Mouse (Mus musculus) myocyte (in vitro differentiated cells): ENCODE measurements around the gene Olfr1373. TPM values are rescaled to one million over a fixed set of nuclear protein-coding genes. Genes with fewer than 3 reads are reported as not detected.

Source experiments
- H3K27me3 ChIP-seq: one replicate; pipeline ENCODE4 v1.6.1; 2011; ENCODE audit not compliant: control insufficient read depth, insufficient read depth, insufficient read length
- H3K36me3 ChIP-seq: one replicate; pipeline ENCODE4 v1.6.1; 2011; ENCODE audit not compliant: control insufficient read depth, insufficient read depth
- H3K4me2 ChIP-seq: one replicate; pipeline ENCODE4 v1.6.1; 2011; ENCODE audit warnings: low read depth, control low read depth
- H3K4me3 ChIP-seq: one replicate; pipeline ENCODE4 v1.5.1; 2011; ENCODE audit warnings: mild to moderate bottlenecking, control low read depth, moderate library complexity
- H3K79me2 ChIP-seq: one replicate; pipeline ENCODE4 v1.6.1; 2011; ENCODE audit not compliant: control insufficient read depth, insufficient read depth
- H3ac ChIP-seq: one replicate; pipeline ENCODE4 v1.6.1; 2011; ENCODE audit not compliant: control insufficient read depth, insufficient read length
- CEBPB ChIP-seq: IDR thresholded peaks from 2 replicates; pipeline ENCODE4 v1.6.1; 2011; ENCODE audit warnings: mild to moderate bottlenecking, moderate library complexity; ENCODE audit not compliant: poor library complexity, insufficient read depth, severe bottlenecking
- E2F4 ChIP-seq: IDR thresholded peaks from one replicate; pipeline ENCODE4 v1.6.1; 2011; ENCODE audit warnings: mild to moderate bottlenecking, control low read depth, moderate library complexity; ENCODE audit not compliant: insufficient read depth
- MAX ChIP-seq: IDR thresholded peaks from one replicate; pipeline ENCODE4 v1.6.1; 2011; ENCODE audit warnings: low read depth, mild to moderate bottlenecking, control low read depth
- MYOD1 ChIP-seq, 3 experiments: IDR thresholded peaks; one replicate each; pipeline ENCODE4 v1.6.1; 2011; ENCODE audit warnings: control low read depth in 2 of 3, low read depth in 2 of 3, mild to moderate bottlenecking in 2 of 3, moderate library complexity in 1 of 3; ENCODE audit not compliant: insufficient read length in 2 of 3, control insufficient read depth in 1 of 3
- MYOG ChIP-seq, 3 experiments: IDR thresholded peaks; one replicate each; pipeline ENCODE4 v1.6.1; 2011; ENCODE audit warnings: control low read depth in 2 of 3, low read depth in 2 of 3, mild to moderate bottlenecking in 2 of 3; ENCODE audit not compliant: insufficient read length in 2 of 3, control insufficient read depth in 1 of 3, insufficient read depth in 1 of 3
- POLR2A ChIP-seq: IDR thresholded peaks from one replicate; pipeline ENCODE4 v1.6.1; 2011; ENCODE audit warnings: low read depth, mild to moderate bottlenecking, control low read depth, moderate library complexity; ENCODE audit not compliant: insufficient read length
- POLR2AphosphoS2 ChIP-seq: IDR thresholded peaks from one replicate; pipeline ENCODE4 v1.6.1; 2011; ENCODE audit warnings: low read depth, control low read depth; ENCODE audit not compliant: insufficient read length
- REST ChIP-seq: IDR thresholded peaks from one replicate; pipeline ENCODE4 v1.6.1; 2011; ENCODE audit warnings: mild to moderate bottlenecking, control low read depth, moderate library complexity; ENCODE audit not compliant: insufficient read depth, insufficient read length
- SRF ChIP-seq: IDR thresholded peaks from one replicate; pipeline ENCODE4 v1.6.1; 2011; ENCODE audit warnings: low read depth; ENCODE audit not compliant: control insufficient read depth, insufficient read length
- TCF12 ChIP-seq: IDR thresholded peaks from one replicate; pipeline ENCODE4 v1.6.1; 2011; ENCODE audit warnings: mild to moderate bottlenecking, control low read depth; ENCODE audit not compliant: poor library complexity, insufficient read depth, severe bottlenecking
- TCF3 ChIP-seq: IDR thresholded peaks from one replicate; pipeline ENCODE4 v1.6.1; 2011; ENCODE audit warnings: low read depth, control low read depth; ENCODE audit not compliant: insufficient read length
- USF1 ChIP-seq: IDR thresholded peaks from one replicate; pipeline ENCODE4 v1.6.1; 2011; ENCODE audit warnings: low read depth, mild to moderate bottlenecking, control low read depth, moderate library complexity
- polyA plus RNA-seq: library from polyadenylated mRNA; unstranded; fragments of >200 nt; fragmentation: generic; extraction: Trizol; gene quantifications from one replicate; pipeline ENCODE4 v1.2.1, GENCODE M21; 2012; ENCODE audit warnings: missing spikeins

The Olfr1373 gene
- polyA plus RNA-seq, 1 experiment = not detected

GRCm38 (mm10) chr11:52097016-52097415 lies 48.3 kb downstream of the Olfr1373 start:
- H3K36me3 ChIP-seq = peaks cover 6% of the 10 kb centered on the region
- no peaks in the 10 kb centered on the region for H3K27me3 ChIP-seq
- peaks cover 32% of the 10 kb centered on the region for H3K79me2 ChIP-seq
- TF ChIP-seq CEBPB = no peak
- no peak for TF ChIP-seq E2F4
- no peak for TF ChIP-seq POLR2A
- TF ChIP-seq MAX = no peak
- no peak for TF ChIP-seq SRF
- TF ChIP-seq REST = no peak
- no peak for TF ChIP-seq MYOD1 (IDR thresholded peaks at IDR 0.05; ENCODE audit: control insufficient read depth in 1 of 3, insufficient read length in 2 of 3, low read depth in 2 of 3)
- no peak for TF ChIP-seq TCF3
- TF ChIP-seq USF1 = no peak
- TF ChIP-seq POLR2AphosphoS2 = no peak
- no peak for TF ChIP-seq TCF12
- no peak for TF ChIP-seq MYOG (IDR thresholded peaks at IDR 0.05; ENCODE audit: control insufficient read depth in 1 of 3, insufficient read depth in 1 of 3, insufficient read length in 2 of 3, low read depth in 2 of 3)
- H3ac ChIP-seq = no peak overlapping the region
- H3K4me3 ChIP-seq = no peak overlapping the region
- no peak overlapping the region for H3K4me2 ChIP-seq

Other genes starting within 250 kb of the Olfr1373 start
- 31.8 TPM for gene Cdkn2aipnl, start 177.9 kb downstream of the Olfr1373 start, polyA plus RNA-seq
- gene Ube2b, start 144.8 kb downstream of the Olfr1373 start, polyA plus RNA-seq = 67.0 TPM
- 2.2 TPM for gene Cdkl3, start 141.3 kb downstream of the Olfr1373 start, polyA plus RNA-seq
- 56.4 TPM for gene Ppp2ca, start 46.8 kb downstream of the Olfr1373 start, polyA plus RNA-seq
- gene Olfr1371, start 68.5 kb upstream of the Olfr1373 start, polyA plus RNA-seq = not detected
- gene Skp1a, start 86.5 kb upstream of the Olfr1373 start, polyA plus RNA-seq = 168 TPM
- 17.3 TPM for gene Tcf7, start 137.5 kb upstream of the Olfr1373 start, polyA plus RNA-seq
- gene Vdac1, start 215.3 kb upstream of the Olfr1373 start, polyA plus RNA-seq = 342 TPM